Mouse (Mus musculus) thymus, postnatal 4 days (tissue): ENCODE data around the gene Ucn2.
A peak's percentile ranks its signal among the peaks of the same experiment; 100 is the strongest.

ENCODE experiments used
- DNase-seq: peaks from one replicate; pipeline ENCODE4 v3.0.0; 2021

The Ucn2 gene

DNA sequence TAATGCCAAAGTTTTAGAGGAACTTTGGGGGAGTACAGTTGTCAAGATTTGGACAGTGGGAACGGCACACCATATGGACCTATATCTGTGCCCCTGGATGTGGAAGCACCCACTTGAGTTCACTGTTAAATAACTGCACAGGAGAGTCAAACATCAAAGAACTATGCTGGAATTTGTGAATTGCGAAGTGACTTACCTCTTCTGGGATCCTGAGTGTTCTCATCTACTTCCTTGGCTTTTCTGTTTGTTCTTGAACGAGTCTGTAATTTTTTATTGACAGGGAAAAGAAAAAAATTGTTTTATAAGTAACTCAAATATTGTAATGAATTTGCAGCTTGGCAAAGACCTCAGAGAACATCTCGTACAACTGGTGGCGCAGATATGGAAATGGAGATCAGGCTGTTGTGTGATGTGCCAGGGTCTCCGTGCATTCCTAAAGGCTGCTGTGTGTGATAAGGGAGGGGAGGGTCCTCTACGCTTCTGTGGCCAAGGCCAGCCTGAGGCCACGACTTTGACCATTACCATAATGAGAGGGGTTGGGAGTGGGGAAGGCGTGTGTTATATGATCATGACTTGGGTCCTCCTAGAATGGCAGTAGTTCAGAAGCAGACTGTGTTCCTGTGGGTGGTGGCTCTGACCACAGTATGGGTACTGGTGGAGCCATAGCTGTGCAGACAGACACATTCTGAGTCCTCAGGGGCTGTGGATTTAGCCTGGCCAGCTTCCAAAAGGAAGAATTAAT lies 7.0 kb downstream of the Ucn2 start:
- DNase-seq = no peak

DNA sequence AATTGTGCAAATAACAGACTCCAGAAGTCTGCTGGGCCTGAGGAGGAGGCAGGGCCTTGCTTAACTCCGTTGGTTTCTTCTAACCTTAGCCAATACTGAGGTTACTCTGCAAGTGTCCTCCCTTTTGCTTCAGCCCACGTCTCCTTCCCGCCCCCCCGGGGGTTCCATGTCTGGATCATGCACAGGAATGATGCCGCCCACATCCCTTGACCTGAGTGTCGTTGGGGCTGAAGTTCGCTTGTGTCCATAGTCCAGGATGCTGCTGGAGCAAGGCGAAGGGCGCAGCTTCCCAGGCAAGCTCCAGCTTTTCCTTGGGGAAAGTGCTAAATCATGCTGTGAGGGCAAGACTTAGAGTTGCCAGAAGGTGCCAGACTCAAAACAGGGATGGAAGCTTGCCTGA lies 10.6 kb downstream of the Ucn2 start:
- DNase-seq = no peak

DNA sequence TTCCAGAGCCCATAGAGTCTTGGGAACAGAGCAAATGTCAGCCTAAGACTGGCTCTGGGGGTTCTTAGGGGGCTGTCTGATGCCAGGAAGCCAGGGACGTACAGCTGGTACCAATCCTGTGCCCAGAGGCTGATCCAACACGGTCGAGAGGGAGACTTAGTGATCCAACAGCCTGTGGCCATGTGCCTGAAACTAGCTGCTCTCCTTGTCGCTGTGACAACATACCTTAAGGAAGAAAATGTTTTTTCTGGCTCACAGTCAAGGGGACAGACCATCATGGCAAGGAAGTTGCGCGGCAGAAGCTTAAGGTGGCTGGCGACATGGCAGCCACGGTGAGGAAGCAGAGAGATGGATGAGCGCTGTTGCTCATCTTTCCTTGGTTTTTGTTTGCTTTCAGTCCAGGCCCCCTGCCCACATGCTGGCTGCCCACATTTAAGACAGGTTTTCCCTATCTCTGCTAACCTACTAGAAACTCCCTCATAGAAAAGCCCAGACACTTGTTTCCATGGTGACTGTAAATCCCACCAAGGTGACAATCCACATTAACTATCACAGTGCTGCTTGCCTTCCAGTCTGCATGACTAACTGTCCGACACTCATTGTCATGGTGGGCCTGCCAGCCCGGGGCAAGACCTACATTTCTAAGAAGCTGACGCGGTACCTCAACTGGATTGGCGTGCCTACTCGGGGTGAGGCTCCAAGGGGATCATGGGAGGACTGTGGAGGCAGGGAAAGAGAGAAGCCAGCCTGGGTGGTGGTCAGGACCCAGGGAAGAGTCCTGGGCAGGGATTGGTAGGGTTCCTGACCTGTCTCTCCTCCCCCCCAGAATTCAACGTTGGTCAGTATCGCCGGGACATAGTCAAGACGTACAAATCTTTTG lies 12.7 kb downstream of the Ucn2 start:
- DNase-seq = no peak

DNA sequence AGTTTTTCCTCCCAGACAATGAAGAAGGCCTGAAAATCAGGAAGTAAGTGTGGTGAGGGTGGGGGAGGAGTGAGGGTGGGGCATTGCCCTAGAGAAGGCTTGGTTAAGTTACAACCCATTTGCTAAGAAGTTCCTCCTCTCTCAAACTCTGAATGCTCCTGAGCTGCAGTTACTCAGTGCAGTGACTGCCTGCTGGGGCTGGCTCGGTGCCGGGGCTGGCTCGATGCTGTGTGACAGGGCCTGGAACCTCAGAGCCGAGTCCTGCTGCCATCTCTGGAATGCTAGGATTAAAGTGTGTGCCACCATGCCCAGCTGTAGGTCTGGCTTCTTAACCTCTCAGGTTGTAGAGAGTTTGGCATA lies 13.3 kb downstream of the Ucn2 start:
- DNase-seq = no peak

DNA sequence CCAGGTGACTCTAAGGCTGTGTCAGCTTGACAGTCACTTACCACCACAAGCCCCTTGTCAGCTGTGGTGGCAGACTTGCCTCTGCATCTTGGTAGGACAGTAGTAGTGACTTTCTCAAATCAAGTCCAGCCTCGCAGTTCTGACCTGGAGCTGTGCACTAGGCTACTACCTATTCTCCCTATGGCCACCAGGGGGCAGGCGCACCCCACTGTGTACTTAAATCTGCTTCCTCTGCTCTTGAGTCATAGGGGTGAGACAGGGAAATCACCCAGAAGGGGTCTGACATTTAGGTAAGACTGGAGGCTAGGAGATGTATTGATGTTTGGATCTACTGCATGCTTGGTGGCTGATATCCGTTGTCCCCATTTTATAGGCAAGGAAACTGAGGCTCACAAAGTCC lies 14.9 kb downstream of the Ucn2 start:
- DNase-seq = peak; percentile 75

DNA sequence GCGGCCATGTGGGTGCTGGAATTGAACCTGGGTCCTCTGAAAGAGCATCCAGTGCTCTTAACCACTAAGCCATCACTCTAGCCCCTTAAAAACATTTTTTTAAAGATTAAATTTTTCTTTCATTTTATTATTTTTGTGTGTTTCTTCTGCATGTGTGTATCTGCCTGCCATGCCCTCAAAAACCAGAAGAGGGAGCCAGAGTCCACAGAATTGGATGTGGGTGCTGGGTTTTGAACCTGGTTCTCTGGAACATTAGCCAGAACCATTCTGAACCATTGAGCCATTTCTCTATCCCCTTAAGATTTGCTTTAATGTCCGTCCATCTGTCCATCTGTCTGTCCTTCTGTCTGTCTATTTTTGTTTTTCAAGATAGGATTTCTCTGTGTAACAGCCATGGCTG lies 17.4 kb downstream of the Ucn2 start:
- DNase-seq = peak; percentile 73

DNA sequence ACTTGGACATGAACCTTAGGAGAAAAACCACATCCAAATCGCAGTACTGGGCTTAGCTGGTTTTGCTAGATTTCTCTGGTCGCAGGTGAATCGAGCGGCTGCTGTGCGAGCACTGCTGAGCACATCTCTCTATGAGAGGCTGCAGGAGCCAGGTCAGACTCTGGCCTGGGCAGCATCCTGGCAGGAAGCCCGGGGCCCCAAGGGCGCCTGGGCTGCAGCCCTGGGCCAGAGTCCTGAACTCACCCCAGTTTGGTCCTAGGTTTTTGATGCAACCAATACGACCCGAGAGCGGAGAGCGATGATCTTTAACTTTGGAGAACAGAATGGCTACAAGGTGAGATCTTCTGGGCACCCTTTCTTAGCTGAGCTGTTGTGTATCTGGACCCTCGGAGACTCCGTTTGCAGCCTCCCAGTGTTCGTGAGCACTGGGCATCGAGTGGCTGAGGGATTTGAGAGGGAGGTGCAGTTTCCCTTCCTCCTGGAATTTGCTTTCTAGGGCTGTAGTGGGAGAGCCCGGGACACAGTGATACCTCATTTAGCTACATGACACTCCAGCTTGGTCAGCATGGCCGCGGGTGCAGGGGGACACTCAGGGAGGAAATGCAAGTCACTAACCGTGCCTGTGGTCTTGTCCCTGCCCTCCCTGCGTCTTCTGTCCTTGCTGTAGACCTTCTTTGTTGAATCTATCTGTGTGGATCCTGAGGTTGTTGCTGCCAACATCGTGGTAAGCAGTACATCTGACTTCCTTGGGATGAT lies 21.4 kb downstream of the Ucn2 start:
- no peak for DNase-seq

DNA sequence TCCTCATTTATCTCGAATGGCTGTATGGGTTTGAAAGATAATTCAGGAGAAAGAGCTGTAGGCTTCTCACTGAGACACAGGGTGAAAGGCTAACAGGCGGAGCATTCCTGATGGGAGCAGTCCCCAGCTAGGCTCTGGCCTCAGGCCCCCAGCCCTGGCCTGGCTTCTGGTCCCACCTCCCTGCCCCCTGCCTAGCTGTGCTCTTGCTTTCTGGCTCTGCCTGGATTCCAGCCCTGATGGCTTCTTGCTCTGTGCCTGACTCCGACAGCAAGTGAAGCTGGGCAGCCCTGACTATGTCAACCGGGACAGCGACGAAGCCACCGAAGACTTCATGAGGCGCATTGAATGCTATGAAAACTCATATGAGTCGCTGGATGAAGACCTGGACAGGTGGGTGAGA lies 22.3 kb downstream of the Ucn2 start:
- DNase-seq = no peak

DNA sequence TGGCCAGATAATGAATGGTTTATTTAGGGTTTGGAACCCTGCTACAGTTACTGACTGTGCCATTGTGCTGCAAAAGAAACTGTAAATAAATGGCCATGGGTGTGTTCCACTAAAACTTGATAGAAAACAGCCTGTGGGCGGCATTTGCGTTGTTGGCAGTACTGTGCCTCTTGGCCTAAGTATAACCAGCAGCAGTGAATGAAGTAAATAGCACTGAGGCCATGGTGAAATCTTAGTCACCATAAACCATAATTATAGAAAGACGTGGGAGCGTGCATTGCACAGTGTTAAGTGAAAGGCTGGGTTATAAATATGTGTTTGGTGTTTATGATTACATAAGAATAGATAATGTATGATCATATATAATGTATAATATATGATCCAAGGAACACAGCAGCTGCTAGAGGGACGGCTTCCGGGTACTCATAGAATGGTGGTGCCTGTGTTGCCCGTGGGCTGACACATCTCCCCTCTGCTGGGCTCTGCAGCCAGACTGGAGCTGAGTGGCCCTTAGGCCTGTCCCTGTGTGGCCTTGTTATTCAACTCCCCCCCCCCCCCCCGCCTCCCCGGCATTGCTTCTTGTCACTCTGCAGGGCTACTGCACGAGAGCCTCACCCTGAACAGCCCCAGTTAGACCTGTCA lies 23.3 kb downstream of the Ucn2 start:
- no peak for DNase-seq

DNA sequence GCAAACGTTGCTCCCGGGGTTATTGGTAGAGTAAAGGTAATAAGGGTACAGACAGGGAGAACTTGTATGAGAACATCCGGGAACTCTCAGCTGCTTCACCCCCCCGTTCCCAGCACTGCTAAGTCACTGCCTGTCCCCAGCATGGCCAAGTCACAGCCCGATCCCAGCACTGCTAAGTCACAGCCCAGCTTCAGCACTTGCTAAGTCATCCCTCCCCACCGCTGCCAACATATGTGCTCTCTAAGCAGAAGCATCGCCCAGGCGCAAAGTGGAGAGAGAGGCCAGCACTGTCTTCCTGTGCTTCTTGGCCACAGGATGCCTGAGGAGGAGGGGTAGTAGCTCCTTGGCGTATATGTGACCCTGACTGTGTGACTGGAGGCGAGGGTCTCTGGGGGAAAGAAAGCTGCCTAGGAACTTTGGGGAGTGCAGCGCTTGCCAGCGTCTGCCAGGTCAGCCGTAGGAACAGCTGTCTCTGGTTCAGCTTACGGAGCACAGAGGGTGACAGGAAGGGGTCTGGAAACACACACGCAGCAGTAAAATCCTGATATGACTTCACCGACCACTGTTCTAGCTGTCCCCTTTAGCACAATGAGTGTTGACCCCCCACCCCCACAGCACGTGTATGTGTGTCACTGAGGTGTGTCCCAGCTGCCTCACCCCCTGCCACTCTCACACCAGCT lies 24.0 kb downstream of the Ucn2 start:
- peak; percentile 43 for DNase-seq

DNA sequence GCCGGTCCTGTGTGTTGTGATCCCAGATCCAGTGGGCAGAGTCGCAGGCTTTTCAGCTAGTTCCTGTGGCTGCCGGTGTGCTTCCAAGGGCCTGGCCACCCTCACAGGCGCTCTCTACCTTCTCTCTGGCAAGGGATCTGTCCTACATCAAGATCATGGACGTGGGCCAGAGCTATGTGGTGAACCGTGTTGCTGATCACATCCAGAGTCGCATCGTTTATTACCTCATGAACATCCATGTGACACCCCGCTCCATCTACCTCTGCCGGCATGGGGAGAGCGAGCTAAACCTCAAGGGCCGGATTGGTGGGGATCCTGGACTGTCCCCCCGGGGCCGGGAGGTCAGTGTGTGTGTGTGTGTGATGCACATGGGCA lies 24.5 kb downstream of the Ucn2 start:
- DNase-seq = no peak

DNA sequence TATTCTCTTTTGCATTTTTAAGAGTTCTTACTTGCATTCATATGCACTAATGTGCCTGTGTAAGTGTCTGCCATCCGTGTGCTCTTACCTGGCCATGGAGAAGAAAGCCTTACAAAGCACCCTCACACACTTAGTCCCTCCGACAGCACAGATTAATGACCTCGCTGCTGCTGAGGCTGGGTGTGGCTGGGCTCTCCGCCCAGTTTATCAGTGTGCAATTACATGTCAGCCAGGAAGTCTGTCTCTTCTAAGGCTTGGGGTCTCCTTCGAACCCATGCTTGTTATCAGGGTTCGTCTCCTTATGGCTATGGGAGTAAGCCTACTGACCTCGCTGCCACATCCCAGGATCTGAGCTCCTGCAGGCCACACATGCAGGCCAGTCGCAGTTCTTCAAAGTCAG lies 29.6 kb downstream of the Ucn2 start:
- DNase-seq = no peak

DNA sequence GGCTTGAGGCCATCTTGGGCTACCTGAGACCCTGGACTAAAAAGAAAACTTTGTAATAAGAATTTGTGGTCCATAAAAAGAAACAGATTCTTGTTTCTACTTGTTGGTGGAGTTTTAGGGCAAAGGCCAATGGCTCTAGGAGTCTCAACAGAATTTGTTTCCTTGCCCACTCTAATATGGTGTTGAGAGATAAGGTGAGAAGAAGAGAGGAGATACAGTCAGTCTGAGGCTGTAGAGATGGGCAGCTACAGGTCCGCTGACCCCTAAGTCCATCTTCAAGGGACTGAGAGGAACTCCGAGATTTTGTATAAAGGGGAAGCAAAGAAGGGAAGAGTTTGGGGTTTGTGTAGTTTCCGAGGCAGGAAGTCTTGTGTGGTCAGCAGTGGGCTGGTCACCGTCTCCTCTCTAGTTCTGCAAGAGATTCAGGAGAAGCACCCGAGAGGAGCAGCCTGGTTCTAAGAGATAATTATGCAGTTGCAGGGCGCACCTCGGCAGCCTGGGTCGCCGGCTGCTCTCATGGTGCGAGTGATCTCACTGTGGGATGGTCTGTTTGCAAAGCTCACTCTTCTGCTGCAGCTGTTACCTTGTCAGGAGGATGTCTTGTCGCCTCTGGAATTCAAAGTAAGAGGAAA lies 31.3 kb downstream of the Ucn2 start:
- DNase-seq = no peak

DNA sequence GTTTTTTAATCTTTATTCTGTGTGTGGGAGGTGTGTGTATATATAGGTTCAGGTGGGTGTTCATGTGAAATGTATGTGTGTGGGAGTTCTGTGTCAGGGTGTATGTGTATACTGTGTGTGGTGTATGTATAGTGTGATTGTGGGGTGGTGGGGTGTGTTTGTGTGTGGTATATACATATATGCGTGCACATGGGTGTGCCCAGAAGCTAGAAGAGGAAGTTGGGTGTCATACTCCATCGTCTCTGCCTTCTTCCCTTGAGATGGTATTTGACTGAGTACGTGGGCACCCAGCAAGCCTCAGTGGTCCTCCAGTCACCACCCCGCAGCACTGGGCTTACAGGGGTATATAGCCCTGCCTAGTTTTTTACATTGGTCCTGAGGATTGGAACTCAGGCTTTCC lies 35.6 kb downstream of the Ucn2 start:
- DNase-seq = peak; percentile 5

DNA sequence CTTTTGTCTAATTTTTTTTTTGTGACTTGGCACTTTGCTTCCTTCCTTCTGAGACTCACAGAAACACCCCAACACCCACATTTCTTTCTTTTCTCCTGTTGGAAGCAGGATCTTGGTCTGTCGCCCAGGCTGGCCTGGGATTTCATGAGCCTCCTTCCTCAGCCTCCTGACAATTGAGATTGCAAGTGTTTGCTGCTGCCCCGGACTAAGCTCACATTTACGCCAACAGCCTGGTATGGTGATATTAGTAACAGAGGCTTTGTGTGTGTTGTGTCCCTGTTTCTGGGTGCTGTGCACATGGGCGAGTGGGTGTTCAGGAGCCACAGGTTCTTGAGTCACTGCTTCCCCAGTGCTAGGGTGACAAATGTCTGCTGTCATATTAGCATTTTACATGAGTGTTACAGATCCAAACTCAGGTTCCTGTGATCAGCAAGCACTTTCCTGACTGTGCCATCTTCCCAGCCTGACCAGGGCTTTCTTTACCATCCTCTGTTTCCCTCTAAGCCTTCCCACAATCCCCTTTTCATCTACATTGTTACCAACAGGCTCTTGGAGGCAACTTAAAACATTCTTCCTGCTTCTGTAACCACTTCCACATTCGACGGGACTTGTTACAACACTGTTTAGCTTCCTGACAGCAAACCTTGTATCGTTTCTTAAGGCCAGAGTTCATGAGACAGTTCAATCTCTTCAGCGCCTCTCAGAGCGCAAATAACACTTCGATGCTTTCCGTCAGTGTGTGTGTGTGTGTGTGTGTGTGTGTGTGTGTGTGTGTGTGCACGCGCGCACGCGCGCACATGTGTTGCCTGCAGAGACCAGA lies 37.3 kb downstream of the Ucn2 start:
- peak; percentile 10 for DNase-seq

DNA sequence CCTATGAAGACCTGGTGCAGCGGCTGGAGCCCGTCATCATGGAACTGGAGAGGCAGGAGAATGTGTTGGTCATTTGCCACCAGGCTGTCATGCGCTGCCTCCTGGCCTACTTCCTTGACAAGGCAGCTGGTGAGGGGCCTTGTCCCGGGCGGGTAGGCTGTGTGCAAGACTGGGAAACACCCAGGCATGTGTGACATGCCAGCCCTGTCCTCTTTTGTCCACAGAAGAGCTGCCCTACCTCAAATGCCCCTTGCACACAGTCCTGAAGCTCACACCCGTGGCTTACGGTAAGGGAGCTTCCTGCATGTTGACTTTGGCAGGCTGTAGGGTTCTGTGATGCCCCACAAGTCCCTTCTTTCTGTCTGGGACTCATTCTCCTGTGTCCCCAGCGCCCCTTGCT lies 41.7 kb downstream of the Ucn2 start:
- peak; percentile 8 for DNase-seq

DNA sequence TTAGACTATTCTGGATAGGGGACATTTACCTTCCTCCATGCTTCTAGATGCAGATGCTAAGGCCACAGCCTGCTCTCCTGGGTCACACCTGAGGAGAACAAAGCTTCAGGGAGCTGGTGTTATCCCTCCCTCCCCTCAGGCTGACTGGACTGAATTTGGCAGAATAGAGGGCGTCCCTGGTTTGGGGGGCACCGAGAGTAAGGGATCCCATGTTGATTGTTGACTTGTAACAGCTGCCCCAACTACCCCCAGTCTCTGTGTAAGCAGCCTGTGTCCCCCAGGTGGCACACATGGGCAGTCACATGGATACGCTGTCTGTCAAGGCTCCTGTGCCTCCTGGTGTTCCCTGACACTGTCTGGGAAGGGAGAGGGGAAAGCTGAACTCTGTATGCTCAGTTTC lies 42.6 kb downstream of the Ucn2 start:
- peak; percentile 3 for DNase-seq

DNA sequence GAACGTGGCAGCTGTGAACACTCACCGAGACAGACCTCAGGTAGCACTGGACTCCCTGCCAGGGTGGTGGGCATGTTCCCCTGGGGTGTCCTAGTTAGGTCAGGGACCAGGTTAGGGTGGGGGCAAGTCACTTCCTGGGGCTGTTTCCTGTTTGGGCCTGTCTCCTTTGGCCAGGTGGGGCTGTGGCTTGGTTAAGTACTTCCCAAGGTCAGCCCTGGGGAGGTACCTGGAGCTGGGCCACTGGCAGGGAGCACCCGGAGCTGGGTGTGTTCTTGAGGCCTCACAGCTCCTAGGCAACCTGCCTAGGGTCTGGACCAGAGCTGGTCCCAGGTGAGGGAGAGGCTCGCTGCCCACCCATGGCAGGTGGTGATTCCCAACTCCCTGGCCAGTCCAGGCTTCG lies 43.1 kb downstream of the Ucn2 start:
- DNase-seq = peak; percentile 5

DNA sequence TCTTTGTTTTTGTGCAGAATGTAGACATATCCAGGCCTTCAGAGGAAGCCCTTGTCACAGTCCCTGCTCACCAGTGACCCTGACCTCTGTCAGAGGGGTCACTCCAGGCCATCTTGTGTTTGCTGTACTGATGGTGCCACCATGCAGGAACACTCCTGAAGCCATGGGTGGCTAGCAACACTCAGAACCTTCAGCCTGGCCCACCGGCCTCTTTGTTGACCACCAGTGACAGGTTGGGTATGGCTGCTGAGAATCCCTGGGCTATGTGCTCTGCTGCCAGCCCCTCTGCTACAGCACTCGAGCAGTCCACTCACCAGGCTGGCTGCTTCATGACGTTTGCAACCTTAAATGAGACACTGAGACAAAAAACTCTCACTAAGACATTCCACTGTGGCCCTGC lies 44.5 kb downstream of the Ucn2 start:
- DNase-seq = peak; percentile 2

DNA sequence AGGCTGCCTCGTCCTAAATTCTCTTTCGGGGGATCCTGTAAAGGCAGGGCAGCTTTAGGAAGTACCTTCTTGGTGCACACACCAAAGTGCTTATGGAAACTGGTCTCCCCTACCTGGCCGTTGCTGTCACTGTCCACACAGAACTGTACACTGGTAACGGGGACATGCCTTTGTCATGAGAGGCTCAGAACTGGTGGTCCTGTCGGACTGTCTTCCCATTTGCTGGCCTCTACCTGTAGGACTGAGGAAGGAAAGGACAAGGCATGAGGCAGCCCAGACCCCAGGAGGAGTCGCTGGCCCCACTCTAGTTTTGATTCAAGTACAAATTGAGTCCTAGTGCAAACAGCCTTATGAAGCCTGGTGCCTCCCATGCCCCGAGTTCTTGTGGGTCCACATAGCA lies 45.2 kb downstream of the Ucn2 start:
- DNase-seq = peak; percentile 2

DNA sequence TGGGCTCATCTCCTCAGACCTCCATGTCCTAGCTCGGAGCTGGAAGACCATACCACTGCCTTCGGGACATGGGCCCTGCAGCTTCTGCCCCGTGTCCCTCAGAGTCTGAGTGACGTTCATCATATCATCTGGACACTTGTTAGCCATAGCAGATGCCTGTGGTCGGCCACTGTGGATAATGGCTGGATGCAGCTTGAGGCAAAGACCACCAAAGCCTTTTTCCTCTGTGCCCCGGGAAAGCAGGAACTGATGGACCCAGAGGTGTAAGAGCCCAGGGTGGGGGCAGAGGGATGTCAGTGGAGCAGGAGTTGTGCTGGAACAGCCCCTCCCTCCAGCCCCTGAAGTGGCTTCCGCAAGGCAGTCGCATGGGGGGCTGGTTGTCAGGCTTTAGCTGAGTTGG lies 45.9 kb downstream of the Ucn2 start:
- DNase-seq = peak; percentile 4
